Mouse (Mus musculus): ENCODE data around the gene Gm11034.

DNA sequence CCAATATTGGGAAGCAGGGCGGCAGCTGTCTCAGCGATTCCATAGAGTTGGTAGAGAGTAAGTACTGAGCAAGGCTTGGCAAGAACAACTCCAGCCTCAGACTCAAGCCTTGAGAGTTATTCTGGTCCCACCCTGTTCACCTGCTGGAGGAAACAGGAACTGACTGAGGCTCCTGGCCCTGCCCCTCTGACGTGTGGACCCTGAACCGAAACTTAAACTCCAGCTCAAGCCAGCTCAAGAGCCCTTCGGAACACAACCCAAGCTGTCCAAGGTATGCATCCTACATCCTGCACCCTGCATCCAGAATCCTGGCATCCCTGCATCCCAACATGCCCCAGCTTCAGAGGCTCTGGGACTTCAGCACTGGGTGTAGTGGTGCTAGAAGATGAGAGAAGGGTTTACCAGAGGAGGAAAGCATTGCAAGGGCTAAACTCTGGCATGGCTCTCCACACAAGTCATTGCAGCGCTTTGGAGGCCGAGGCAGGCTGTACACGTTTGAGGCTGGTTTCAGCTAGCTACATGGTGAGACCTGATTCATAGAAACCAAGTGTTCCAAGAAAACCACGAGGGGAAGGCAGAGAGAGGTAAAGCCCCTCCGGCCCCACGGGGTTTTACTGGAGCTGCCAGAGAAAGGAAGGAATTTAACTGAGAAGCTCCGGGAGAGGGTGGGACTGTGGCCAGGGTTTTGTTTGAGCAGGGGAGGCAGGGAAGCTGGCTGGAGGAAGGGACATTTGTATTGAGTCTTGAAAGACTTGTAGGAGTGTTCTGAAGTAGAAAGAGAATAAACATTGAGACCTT is 23.8 kb downstream of the Gm11034 start, which contains the start of gene Hsh2d:
- TF ChIP-seq CTCF (IDR thresholded peaks at IDR 0.05; ENCODE audit: control insufficient read depth, insufficient read depth, insufficient read length): no peak
- no peak for TF ChIP-seq MAX (IDR thresholded peaks at IDR 0.05)
- TF ChIP-seq MYOD1 (IDR thresholded peaks at IDR 0.05; ENCODE audit: control insufficient read depth, insufficient read length, low read depth): no peak
- no peak for TF ChIP-seq FOSL1 (IDR thresholded peaks at IDR 0.05; ENCODE audit: insufficient read depth, low read length, poor library complexity, severe bottlenecking)
- TF ChIP-seq CEBPB (IDR thresholded peaks at IDR 0.05; ENCODE audit: low read depth): no peak
- TF ChIP-seq USF1 (IDR thresholded peaks at IDR 0.05; ENCODE audit: low read depth): no peak
- TF ChIP-seq MYOG (IDR thresholded peaks at IDR 0.05; ENCODE audit: control insufficient read depth, extremely low read depth, insufficient read length): no peak

Data from C2C12 (cell line).